Comparison of ENCODE assay signal across 10 mouse cellular contexts in the genomic region with DNA sequence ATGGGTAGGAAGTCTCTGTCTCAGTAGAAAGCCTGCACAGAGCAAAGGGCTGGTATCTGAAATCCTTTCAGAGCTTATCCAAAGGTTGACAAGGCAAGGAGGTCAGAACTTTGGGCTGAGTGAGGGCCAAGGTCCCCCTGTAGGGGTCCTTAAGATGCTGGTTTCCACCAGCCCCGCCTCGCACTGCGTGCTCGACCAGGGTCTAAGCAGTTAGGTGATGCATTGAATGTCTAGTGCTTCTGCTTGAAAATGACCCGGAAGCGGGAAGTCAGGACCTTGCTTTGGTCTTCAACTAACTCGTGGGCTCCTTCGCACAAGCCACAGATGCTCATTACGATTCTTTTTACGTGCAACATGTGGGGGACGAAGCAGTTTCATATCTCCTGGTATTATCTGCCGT. TPM values are rescaled to one million over a fixed set of nuclear protein-coding genes. Genes with fewer than 3 reads are reported as not detected.
DNase-seq lines count a peak whose midpoint lies in the region; ATAC-seq and TF ChIP-seq lines count a peak whose summit lies in the region.
"Had no signal": no experiment of that assay in that cellular context is flagged by ENCODE, and none has a peak within 500 bp of the region (broad histone marks: within the 10 kb centered on the region; RNA-seq: fewer than 3 reads in every experiment).

No protein-coding gene starts in this region.

- H3K9ac ChIP-seq in forebrain, embryonic 11.5 days (ENCODE audit: low read length): peak overlapping the region; percentile 89
- no peak overlapping the region for H3K9ac ChIP-seq in intestine, postnatal 0 days (ENCODE audit: low read depth, low read length)
- peak overlapping the region; percentile 93 for H3K9ac ChIP-seq in neural tube, embryonic 13.5 days

- no peak for ATAC-seq in forebrain, embryonic 11.5 days (replicated peaks; ENCODE audit: low FRiP score)
- ATAC-seq in intestine, postnatal 0 days: no peak
- no peak for ATAC-seq in neural tube, embryonic 13.5 days (ENCODE audit: low read depth)

- no peak for TF ChIP-seq CTCF in layer of hippocampus, adult 2 months (conservative IDR thresholded peaks at IDR 0.05)
- no peak for TF ChIP-seq CTCF in intestine, postnatal 0 days (IDR thresholded peaks at IDR 0.05; ENCODE audit: low read depth)

- no peak for DNase-seq in layer of hippocampus, adult 2 months (ENCODE audit: low spot score in 2 of 2)
- DNase-seq in layer of hippocampus, adult 8-10 months (ENCODE audit: low spot score in 2 of 2): no peak
- no peak for DNase-seq in forebrain, embryonic 11.5 days (ENCODE audit: low spot score)
- DNase-seq in spleen, postnatal 14 days (ENCODE audit: low spot score in 2 of 2): no peak
- no peak for DNase-seq in adrenal gland, postnatal 4 days (ENCODE audit: low spot score in 2 of 2)
- DNase-seq in adrenal gland, adult 2 months: no peak

- no peaks in the 10 kb centered on the region for H3K9me3 ChIP-seq in forebrain, embryonic 11.5 days (ENCODE audit: control insufficient read depth, low read length)
- no peaks in the 10 kb centered on the region for H3K9me3 ChIP-seq in intestine, postnatal 0 days (ENCODE audit: control insufficient read depth)
- no peaks in the 10 kb centered on the region for H3K9me3 ChIP-seq in neural tube, embryonic 13.5 days

- peak overlapping the region; percentile 88 for H3K27ac ChIP-seq in layer of hippocampus, adult 2 months
- no peak overlapping the region for H3K27ac ChIP-seq in forebrain, embryonic 11.5 days (ENCODE audit: low read depth, low read length)
- H3K27ac ChIP-seq in intestine, postnatal 0 days (ENCODE audit: low read depth, low read length): no peak overlapping the region
- no peak overlapping the region for H3K27ac ChIP-seq in neural tube, embryonic 13.5 days (replicated peaks)

- H3K36me3 ChIP-seq in forebrain, embryonic 11.5 days (ENCODE audit: control insufficient read depth, insufficient read depth, low read length): no peaks in the 10 kb centered on the region
- no peaks in the 10 kb centered on the region for H3K36me3 ChIP-seq in intestine, postnatal 0 days (ENCODE audit: control insufficient read depth, insufficient read depth)
- no peaks in the 10 kb centered on the region for H3K36me3 ChIP-seq in neural tube, embryonic 13.5 days
- H3K36me3 ChIP-seq: G1E had no signal

- H3K4me2 ChIP-seq in forebrain, embryonic 11.5 days (ENCODE audit: low read depth, low read length, severe bottlenecking): peak overlapping the region; percentile 52
- H3K4me2 ChIP-seq in intestine, postnatal 0 days (replicated peaks; ENCODE audit: low read depth): peak overlapping the region; percentile 58
- peak overlapping the region; percentile 96 for H3K4me2 ChIP-seq in neural tube, embryonic 13.5 days

- peaks cover 8% of the 10 kb centered on the region for H3K4me1 ChIP-seq in forebrain, embryonic 11.5 days (replicated peaks; ENCODE audit: control insufficient read depth, insufficient read depth, low read length)
- peaks cover 4% of the 10 kb centered on the region; the same call in 1 of the 2 replicates for H3K4me1 ChIP-seq in intestine, postnatal 0 days (replicated peaks; ENCODE audit: control insufficient read depth, insufficient read depth, low read length)
- peaks cover 37% of the 10 kb centered on the region for H3K4me1 ChIP-seq in neural tube, embryonic 13.5 days (replicated peaks)

- WGBS in forebrain, embryonic 11.5 days: 3% methylated on average over 12 of the region's 12 CpGs
- WGBS in intestine, postnatal 0 days: 5% methylated on average over 12 of the region's 12 CpGs
- 1% methylated on average over 12 of the region's 12 CpGs for whole genome bisulfite sequencing in neural tube, embryonic 13.5 days

- H3K27me3 ChIP-seq in forebrain, embryonic 11.5 days (ENCODE audit: control insufficient read depth, insufficient read depth, low read length): no peaks in the 10 kb centered on the region
- H3K27me3 ChIP-seq in intestine, postnatal 0 days (replicated peaks; ENCODE audit: control insufficient read depth, insufficient read depth, low read length): peaks cover 58% of the 10 kb centered on the region
- peaks cover 24% of the 10 kb centered on the region for H3K27me3 ChIP-seq in neural tube, embryonic 13.5 days

- peak overlapping the region; percentile 57 for H3K4me3 ChIP-seq in layer of hippocampus, adult 2 months
- peak overlapping the region; percentile 65 for H3K4me3 ChIP-seq in forebrain, embryonic 11.5 days (ENCODE audit: low read depth, low read length)
- peak overlapping the region; percentile 26 for H3K4me3 ChIP-seq in intestine, postnatal 0 days (ENCODE audit: low read depth, low read length)
- peak overlapping the region; percentile 84 for H3K4me3 ChIP-seq in neural tube, embryonic 13.5 days

RNA-seq across cellular contexts. Expression of a gene that starts 2.3 kb away (rescaled TPM):
- total RNA-seq in layer of hippocampus, adult 2 months (2021): 10 to 100 TPM; 22.9 to 29.1 TPM
- 10 to 100 TPM; 20.9 to 30.4 (median 26.6) TPM for total RNA-seq in layer of hippocampus, adult 8-10 months (2022)
- polyA plus RNA-seq in forebrain, embryonic 11.5 days (2014; fragmentation: Nextera tagmentation; extraction: Ambion mirVana): 20.8 and 22.5 TPM in 2 replicates
- polyA plus RNA-seq in intestine, postnatal 0 days (2015; fragmentation: Nextera tagmentation; extraction: Ambion mirVana): 0.48 and 0.98 TPM in 2 replicates
- 19.3 and 21.8 TPM in 2 replicates for polyA plus RNA-seq in neural tube, embryonic 13.5 days (2015; fragmentation: Nextera tagmentation; extraction: Ambion mirVana)
- total RNA-seq in adrenal gland, postnatal 4 days (2021): 1 to 10 TPM; 3.4 to 5.0 TPM
- 1 to 10 TPM; 2.1 to 4.4 TPM for total RNA-seq in adrenal gland, adult 2 months (2021)
- 0.98 and 2.3 TPM in 2 replicates for polyA plus RNA-seq in adrenal gland, adult 2 months (2012; rRNA removed)
- total RNA-seq: liver, adult 2 months had no signal
- polyA plus RNA-seq: G1E had no signal

Comparison
In these comparisons a context has a peak if more than half of its experiments do, and no peak if none do; other contexts are left out.
1. H3K4me3 ChIP-seq: peak in every context shown above with its lines; median percentile 84 in neural tube, embryonic 13.5 days; 65 in forebrain, embryonic 11.5 days; 57 in layer of hippocampus, adult 2 months; 26 in intestine, postnatal 0 days.